Mouse (Mus musculus) kidney, postnatal 10 days (tissue): ENCODE measurements around the gene Glis3.

ENCODE experiments used
- DNase-seq: peaks from one replicate; pipeline ENCODE4 v3.0.0; 2021; ENCODE audit warnings: mixed read lengths

Gene Glis3

GRCm38 (mm10) chr19:28299211-28299775, 380.6 kb downstream of the Glis3 start:
- DNase-seq = peak; percentile 46

- no peak for DNase-seq
Observed at GRCm38 (mm10) chr19:28298669-28299068, 381.2 kb downstream of the Glis3 start.

- no peak for DNase-seq
Observed at GRCm38 (mm10) chr19:28291596-28291995, 388.3 kb downstream of the Glis3 start.

- DNase-seq = no peak
Observed at GRCm38 (mm10) chr19:28289457-28289856, 390.4 kb downstream of the Glis3 start.

GRCm38 (mm10) chr19:28287431-28287830, 392.4 kb downstream of the Glis3 start:
- DNase-seq = peak; percentile 11

- DNase-seq = no peak
Observed at GRCm38 (mm10) chr19:28284098-28284569, 395.7 kb downstream of the Glis3 start.

- DNase-seq = no peak
Observed at GRCm38 (mm10) chr19:28283241-28284097, 396.4 kb downstream of the Glis3 start.

GRCm38 (mm10) chr19:28281405-28281804, 398.5 kb downstream of the Glis3 start:
- peak; percentile 17 for DNase-seq

- DNase-seq = no peak
Observed at GRCm38 (mm10) chr19:28277104-28277503, 402.8 kb downstream of the Glis3 start.

GRCm38 (mm10) chr19:28274501-28274900, 405.4 kb downstream of the Glis3 start:
- DNase-seq = no peak

GRCm38 (mm10) chr19:28273946-28274345, 405.9 kb downstream of the Glis3 start:
- no peak for DNase-seq

- DNase-seq = no peak
Observed at GRCm38 (mm10) chr19:28266850-28267249, 413.0 kb downstream of the Glis3 start.

GRCm38 (mm10) chr19:28265776-28266175, 414.1 kb downstream of the Glis3 start:
- no peak for DNase-seq

- no peak for DNase-seq
Observed at GRCm38 (mm10) chr19:28258907-28259675, 420.8 kb downstream of the Glis3 start.

- DNase-seq = no peak
Observed at GRCm38 (mm10) chr19:28258480-28258879, 421.4 kb downstream of the Glis3 start.

GRCm38 (mm10) chr19:28247345-28247744, 432.5 kb downstream of the Glis3 start:
- no peak for DNase-seq

- DNase-seq = no peak
Observed at GRCm38 (mm10) chr19:28246186-28246585, 433.7 kb downstream of the Glis3 start.

- no peak for DNase-seq
Observed at GRCm38 (mm10) chr19:28238073-28238472, 441.8 kb downstream of the Glis3 start.

- no peak for DNase-seq
Observed at GRCm38 (mm10) chr19:28237621-28238020, 442.3 kb downstream of the Glis3 start.

- peak; percentile 12 for DNase-seq
Observed at GRCm38 (mm10) chr19:28235571-28235970, 444.3 kb downstream of the Glis3 start.

GRCm38 (mm10) chr19:28235096-28235495, 444.8 kb downstream of the Glis3 start:
- no peak for DNase-seq

- no peak for DNase-seq
Observed at GRCm38 (mm10) chr19:28234676-28235075, 445.2 kb downstream of the Glis3 start.

- no peak for DNase-seq
Observed at GRCm38 (mm10) chr19:28231511-28231910, 448.4 kb downstream of the Glis3 start.
